Mouse (Mus musculus) spleen, postnatal 10 days (tissue): ENCODE results near the gene Ypel4.
A peak's percentile ranks its signal among the peaks of the same experiment; 100 is the strongest.

Source experiments
- DNase-seq, 2 experiments: peaks; one replicate each; pipeline ENCODE4 v3.0.0; 2021 to 2022; ENCODE audit warnings: low spot score in 2 of 2

The Ypel4 gene

DNA sequence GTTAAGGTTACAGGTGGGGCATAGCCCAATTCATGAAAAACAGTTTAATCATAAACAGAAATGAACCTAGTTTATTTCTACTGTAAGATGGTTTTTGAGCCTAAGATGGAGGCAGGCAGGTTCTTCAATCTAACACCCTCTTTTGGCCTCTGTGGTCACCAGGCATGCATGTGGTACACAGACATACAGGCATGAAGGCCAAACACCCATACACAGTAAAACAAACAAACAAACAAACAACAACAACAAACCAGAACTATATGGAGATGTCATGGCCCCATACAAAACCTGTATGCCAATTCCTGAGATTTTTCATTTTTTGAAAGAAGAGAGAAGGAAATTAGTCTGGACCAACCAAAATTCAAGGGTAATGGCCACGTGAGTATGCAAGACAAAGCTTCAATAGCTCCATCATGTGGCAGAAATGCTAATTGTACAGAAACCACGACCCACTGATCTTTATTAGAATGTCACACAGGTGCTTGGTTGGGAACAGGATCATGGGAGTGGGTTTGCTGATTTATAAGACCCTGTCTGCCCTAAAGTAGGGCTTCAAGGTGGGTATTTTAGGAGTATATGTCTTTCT, 24.8 kb downstream of the Ypel4 start:
- peak; percentile 18 to 34 for DNase-seq

DNA sequence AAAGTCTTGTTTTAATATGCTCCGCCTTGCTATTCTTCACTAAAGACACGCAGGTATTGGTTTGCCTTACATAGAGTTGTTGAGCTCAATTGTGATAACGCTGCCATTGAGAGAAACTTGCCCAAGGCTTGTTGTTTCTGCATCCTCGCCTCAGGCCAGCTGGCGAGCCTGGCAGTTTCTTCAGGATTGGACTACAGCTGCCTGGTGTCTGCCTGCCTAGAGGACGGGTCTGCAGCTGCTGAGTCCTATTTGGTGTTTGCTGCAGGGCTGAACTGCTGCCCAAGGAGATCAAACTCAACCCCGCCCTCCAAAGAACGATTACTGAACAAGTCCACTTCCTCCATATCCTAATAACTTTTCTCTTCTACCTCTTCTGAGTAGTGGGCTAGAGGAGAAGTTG, 26.9 kb downstream of the Ypel4 start:
- DNase-seq: no peak

DNA sequence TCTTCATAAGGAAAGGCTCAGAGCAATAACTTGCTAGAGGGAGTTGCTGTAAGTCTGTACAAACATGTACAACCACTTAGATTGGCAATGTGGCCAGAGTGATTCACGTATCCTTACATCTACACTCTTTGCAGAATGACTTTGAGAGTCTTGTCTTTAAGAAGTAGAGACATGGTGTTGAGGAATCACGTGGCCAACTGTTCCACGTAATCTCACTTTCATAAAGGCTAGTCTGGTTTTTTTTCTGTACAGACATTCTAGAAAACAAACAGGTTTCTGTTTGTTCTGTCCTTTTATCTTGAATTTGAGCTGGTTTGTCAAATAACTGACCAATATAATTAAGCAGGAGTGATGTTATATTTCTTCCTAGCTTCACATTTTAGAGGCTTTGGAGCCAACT, 27.5 kb downstream of the Ypel4 start:
- no peak for DNase-seq

DNA sequence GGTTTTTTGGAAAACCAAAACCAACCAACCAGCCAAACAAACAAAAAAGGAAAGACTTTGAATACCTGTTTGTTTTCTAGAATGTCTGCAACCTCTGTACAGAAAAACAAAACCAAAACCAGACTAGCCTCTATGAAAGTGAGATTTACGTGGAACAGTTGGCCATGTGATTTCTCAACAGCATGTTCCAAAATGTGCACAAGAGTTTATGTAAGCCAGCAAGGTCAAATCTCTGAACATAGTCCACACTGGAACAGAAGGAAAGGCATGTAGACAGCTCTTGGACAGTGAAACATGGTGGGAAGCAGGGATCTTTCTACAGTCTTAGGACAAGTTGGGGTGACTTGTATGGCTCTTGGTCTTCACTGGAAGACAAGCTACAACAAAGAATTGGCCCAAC, 28.0 kb downstream of the Ypel4 start:
- no peak for DNase-seq

DNA sequence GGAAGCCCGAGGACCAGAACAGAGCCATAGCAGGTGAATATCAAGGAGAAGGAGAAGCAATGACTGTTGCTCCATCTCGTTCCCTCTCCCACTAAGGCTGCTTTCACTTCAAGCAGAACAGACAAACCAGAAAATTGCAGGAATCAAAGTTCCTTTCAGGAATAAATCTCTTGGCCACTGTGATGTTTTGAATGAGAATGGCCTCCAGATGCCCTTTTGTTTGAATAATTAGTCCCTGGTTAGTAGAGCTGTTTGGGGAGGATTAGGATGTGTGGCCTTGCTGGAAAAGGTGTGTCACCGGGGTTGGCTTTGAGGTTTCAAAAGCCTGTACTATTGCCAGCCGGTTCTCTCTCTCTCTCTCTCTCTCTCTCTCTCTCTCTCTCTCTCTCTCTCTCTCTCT, 28.4 kb downstream of the Ypel4 start:
- DNase-seq: no peak

DNA sequence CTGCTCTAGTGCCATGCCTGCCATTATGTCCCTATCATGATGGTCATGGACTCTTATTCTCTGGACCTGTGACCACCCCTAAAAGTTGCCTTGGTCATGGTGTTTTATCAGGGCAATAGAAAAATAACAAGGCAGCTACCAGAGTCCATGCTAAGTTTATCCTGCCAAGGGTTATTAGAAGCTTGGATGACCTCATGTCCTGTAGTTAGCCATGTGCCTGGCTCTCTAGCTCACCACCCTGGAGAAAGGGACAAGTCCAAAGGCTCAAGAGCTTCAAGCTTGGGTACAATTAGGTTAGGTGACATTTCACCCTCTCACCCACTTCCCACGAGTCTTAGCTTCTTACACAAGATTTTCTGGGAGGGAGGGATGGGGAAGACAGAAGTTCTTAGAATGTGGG, 29.0 kb downstream of the Ypel4 start:
- DNase-seq: no peak

DNA sequence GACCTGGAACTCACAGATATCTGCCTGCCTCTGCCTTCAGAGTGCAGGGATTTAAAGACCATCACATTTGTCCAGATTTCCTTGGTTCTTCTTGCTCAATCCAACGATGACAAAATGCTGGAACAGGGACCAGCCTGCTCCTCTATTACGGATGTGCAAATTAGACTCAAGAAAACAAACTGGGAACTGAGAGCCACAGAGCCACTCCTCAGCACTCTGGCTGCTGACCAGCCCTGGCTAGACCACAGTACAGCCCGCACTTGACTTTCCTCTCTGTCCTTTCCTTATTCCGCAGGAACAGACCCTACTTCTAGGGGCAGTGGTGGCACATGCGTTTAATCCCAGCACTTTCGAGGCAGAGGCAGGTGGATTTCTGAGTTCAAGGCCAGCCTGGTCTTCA, 36.6 kb downstream of the Ypel4 start:
- no peak for DNase-seq

DNA sequence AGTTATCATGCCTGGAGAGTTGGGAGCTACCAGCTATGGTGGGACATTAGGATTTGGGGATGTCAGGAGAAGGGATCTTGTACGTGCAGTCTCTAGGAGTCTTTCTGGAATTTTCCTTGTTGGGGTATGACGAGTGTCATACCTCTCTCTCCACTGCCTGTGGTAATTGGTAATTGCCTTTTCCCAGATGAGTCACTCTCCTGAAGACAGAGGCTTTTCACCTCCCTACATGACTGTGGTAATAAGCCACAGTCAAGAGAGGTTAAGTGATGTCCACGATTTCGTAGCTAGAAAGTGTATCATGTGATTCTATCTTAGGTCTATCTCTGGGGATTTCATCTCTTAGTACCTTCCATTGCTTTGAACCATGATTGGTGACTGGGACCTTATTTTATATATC, 38.6 kb downstream of the Ypel4 start:
- no peak for DNase-seq

DNA sequence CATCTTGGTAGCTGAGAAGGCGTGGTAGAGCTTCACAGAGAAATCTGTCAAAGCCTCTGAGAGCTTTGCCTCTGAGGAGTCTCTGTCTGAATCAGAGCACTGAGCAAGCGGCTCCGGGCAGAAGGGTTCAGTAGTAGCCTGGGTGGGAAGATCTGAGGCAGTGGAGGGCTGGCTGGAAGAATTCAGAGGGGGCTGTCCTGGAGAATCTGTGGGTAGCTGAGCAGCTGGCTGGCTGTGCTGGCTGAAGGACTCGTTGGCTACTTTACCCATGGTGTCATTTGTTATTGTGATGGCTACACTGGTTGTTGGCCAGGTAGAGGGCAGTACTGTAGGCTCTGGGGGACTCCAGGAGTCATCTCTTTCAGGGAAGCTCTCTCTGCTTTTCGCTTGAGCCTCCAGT, 39.3 kb downstream of the Ypel4 start:
- no peak for DNase-seq

DNA sequence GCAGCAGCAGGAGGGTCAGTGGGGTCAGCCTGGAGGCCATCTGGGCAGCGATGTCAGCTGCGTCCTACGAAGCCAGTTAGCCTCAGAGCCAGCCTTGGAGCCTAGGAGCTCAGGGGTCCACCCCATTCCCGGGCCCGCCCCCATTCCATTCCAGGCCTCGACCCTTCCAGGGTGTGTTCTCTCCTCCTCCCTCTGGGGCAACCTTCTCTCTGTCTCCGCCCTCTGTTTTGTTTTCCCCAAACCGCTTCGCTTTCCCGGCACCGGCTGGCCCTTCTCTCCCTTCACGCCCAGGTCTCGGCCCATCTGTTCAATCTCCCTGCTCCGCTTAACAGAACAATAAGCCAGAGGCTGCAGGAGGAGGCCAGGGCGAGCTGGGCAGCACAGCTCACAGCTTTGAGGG, 40.9 kb downstream of the Ypel4 start:
- DNase-seq: peak in 1 of 2 experiments; percentile 23

DNA sequence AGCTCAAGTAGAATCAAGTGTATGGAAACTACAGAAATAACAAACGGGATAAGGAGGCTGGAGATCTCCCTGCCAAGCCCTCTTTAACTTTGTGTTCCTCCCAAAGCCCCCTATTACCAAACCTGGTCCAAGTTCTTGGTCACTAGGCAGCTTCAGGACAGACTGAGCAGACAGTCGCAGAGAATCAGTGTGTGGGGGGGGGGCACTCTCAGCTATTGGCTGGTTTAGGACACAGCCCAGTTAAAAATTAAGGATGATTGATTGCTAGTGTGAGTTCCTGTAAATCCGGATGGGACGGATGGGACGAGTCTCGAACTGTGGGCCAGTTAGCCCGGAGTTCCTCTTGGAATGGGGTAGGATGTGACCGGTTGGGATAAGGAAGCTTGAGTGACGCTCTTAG, 41.4 kb downstream of the Ypel4 start, which contains the start of gene Serping1:
Serping1 (minus strand) TSS at position 204 of the 400 bp plus-strand sequence.
- no peak for DNase-seq

DNA sequence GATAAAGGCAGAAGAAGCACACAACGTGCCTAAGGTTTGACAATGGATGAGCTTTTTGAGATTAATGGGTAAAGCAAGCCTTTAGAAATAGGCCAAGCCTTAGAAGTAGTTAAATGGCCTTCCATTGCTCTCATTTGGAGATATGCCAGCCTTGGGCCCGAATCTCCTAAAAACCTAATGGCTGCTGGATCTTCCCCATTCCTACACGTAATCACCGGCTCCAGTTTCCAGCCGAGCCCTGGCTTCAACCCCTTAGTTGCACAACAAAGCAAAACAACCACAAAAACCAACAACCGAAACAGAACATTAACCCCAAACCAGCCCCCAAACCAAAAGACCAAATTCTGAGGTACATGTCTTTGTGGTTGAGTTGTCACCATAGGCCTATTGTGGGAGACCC, 41.8 kb downstream of the Ypel4 start:
- DNase-seq: no peak

DNA sequence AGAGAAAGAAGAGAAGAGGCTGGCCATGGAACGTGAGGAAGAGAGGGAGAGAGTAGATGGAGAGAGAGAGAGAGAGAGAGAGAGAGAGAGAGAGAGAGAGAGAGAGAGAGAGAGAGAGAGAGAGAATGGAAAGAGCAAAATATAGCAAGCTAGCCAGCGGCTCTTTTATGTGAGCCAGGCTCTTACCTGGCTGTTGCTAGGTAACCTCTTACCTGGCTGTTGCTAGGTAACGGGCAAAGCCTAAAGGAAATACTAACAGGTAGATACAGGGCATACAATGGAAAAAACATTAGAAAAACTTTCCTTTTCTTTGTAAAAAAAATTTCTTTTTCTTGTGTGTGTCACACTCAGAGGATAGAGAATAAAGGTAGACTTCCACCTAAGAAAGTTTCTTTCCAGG, 43.8 kb downstream of the Ypel4 start:
- no peak for DNase-seq

DNA sequence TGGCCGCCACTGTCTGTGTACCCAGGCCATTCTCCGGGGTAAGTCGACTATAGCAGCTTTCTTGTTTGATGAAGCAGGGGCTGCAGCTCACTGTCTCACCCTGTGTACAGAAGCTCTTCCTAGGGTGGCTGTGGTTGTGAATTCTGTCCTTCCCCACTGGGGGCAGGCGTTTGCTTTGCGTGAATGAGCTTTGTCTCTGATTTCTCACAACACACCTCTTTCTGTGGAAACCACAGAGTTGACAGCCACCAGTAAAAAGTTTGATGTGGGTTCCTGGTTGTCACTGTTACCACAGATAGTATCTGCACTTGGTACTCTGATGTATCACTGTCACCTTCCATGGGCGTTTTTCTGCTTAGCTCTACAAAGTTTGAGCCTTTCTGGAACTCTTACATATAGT, 45.4 kb downstream of the Ypel4 start:
- DNase-seq: peak in 1 of 2 experiments; percentile 39

DNA sequence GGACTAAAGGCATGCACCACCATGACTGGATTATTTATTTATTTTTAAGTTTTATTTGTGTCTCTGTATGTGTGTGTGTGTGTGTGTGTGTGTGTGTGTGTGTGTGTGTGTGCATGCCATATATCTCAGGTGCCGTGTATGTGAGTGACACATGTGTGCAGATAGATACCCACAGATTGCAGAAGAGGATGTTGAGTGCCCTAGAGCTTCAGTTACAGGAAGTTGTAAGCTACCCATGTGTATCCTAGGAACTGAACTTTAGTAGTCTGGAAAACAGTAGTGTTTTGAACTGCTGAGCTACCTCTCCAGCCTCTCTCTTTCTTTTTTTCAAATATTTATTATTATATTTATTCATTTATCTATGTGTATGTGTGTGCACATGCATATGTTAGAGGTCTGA, 49.5 kb downstream of the Ypel4 start:
- DNase-seq: no peak

DNA sequence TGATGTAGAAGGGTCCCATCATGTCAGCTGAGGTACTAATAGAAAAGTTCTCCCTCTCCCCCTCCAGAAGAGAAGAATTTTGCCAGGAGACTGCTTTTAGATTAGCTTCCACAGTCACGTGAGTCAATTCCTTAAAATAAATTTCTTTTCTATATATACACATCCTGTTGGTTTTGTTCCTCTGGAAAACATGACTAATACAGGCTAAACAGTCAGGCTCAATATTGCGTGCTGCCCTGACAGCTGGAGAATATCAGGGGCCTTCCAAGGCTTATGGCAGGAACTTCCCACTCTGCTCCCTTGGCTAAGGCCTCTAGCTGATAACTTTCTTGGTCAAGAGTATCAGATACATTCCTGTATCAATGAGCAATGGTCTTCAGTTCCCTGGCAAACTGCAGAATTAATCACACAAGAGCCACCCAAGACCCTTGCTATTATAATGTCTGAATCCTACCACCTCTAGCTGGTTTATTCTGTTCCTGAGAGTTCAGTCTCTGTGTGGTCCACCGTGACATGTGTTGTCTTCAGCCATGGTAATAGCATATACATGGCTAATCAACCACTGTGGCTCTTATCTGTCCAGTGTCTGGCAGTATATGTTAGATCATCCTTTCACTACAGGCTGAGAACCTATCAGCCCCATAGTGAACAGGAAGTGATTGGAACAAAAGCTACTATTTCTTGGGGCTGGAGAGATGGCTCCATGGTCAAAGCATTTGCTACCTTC, 50.1 kb downstream of the Ypel4 start:
- DNase-seq: no peak
